Comparison of ENCODE assay signal across 9 mouse cellular contexts in genomic region chr7:130807749-130808148, GRCm38 (mm10). TPM values are rescaled to one million over a fixed set of nuclear protein-coding genes. Genes with fewer than 3 reads are reported as not detected.
DNase-seq lines count a peak whose midpoint lies in the region; ATAC-seq lines count a peak whose summit lies in the region.
"Had no signal": no experiment of that assay in that cellular context is flagged by ENCODE, and none has a peak within 500 bp of the region (broad histone marks: within the 10 kb centered on the region; RNA-seq: fewer than 3 reads in every experiment).

No protein-coding gene starts in this region.

- peaks cover 14% of the 10 kb centered on the region for H3K4me1 ChIP-seq in lung, embryonic 15.5 days
- 0 out of 2 replicates have a peak, but pooled peaks cover 5% of the 10 kb centered on the region for H3K4me1 ChIP-seq in neural tube, embryonic 15.5 days
- H3K4me1 ChIP-seq: hindbrain, embryonic 15.5 days had no signal

- 53% methylated on average over 8 of the region's 8 CpGs for WGBS in lung, embryonic 15.5 days
- 65% methylated on average over 8 of the region's 8 CpGs for WGBS in neural tube, embryonic 15.5 days

- no peaks in the 10 kb centered on the region for H3K9me3 ChIP-seq in lung, embryonic 15.5 days
- no peaks in the 10 kb centered on the region for H3K9me3 ChIP-seq in neural tube, embryonic 15.5 days (replicated peaks)
- H3K9me3 ChIP-seq: hindbrain, embryonic 15.5 days had no signal

- H3K36me3 ChIP-seq in lung, embryonic 15.5 days = no peaks in the 10 kb centered on the region
- no peaks in the 10 kb centered on the region for H3K36me3 ChIP-seq in neural tube, embryonic 15.5 days
- H3K36me3 ChIP-seq: hindbrain, embryonic 15.5 days had no signal

- H3K4me3 ChIP-seq in lung, embryonic 15.5 days = no peak overlapping the region
- no peak overlapping the region for H3K4me3 ChIP-seq in neural tube, embryonic 15.5 days (replicated peaks)
- H3K4me3 ChIP-seq: hindbrain, embryonic 15.5 days had no signal

- no peaks in the 10 kb centered on the region for H3K27me3 ChIP-seq in lung, embryonic 15.5 days
- H3K27me3 ChIP-seq in neural tube, embryonic 15.5 days (replicated peaks) = no peaks in the 10 kb centered on the region
- H3K27me3 ChIP-seq: hindbrain, embryonic 15.5 days had no signal

- 0 out of 2 replicates have a peak overlapping the region, but pooled peaks have one; percentile 25 for H3K27ac ChIP-seq in lung, embryonic 15.5 days
- no peak overlapping the region; the same call in 1 of the 2 replicates for H3K27ac ChIP-seq in neural tube, embryonic 15.5 days (replicated peaks)
- H3K27ac ChIP-seq: hindbrain, embryonic 15.5 days had no signal

- peak; percentile 57 for DNase-seq in layer of hippocampus, adult 11-12 months (ENCODE audit: low spot score)
- DNase-seq in layer of hippocampus, adult 9-10 months (ENCODE audit: low spot score) = no peak
- DNase-seq in brain, adult 2 months (ENCODE audit: low read depth, low spot score) = peak; percentile 93
- DNase-seq in heart, postnatal 10 days = peak; percentile 56 to 60
- no peak for DNase-seq in embryo, embryonic 10.5 days (ENCODE audit: low spot score)

- H3K4me2 ChIP-seq in lung, embryonic 15.5 days = no peak overlapping the region
- no peak overlapping the region for H3K4me2 ChIP-seq in neural tube, embryonic 15.5 days
- H3K4me2 ChIP-seq: hindbrain, embryonic 15.5 days had no signal

- no peak overlapping the region for H3K9ac ChIP-seq in lung, embryonic 15.5 days
- H3K9ac ChIP-seq in neural tube, embryonic 15.5 days (replicated peaks) = no peak overlapping the region
- H3K9ac ChIP-seq: hindbrain, embryonic 15.5 days had no signal

- intact Hi-C loops in heart, postnatal 10 days (cut with DNase I) = no loop called here

- no peak for ATAC-seq in lung, embryonic 15.5 days (ENCODE audit: borderline replicate concordance, extremely low read depth, low FRiP score, low TSS enrichment)
- ATAC-seq in inflammation-experienced regulatory T-cells, adult 6 months = no peak
- no peak for ATAC-seq in neural tube, embryonic 15.5 days (ENCODE audit: low FRiP score)

RNA-seq across cellular contexts. Expression of gene Btbd16, which starts 33.9 kb away (rescaled TPM):
- under 1 TPM in 1 of 2 experiments, not detected in 1; 0.22 TPM for total RNA-seq in heart, postnatal 10 days (2021)
- polyA plus RNA-seq in lung, embryonic 15.5 days (2015; fragmentation: Nextera tagmentation; extraction: Ambion mirVana) = not detected in 2 replicates
- 1 to 10 TPM; 2.1 to 7.9 (median 7.2) TPM for polyA plus RNA-seq in inflammation-experienced regulatory T-cells, adult 6 months (2017; shearing (Covaris generic))
- polyA plus RNA-seq in neural tube, embryonic 15.5 days (2015; fragmentation: Nextera tagmentation; extraction: Ambion mirVana) = 0.05 TPM in 1 of 2 replicates, not detected in the other
- polyA plus RNA-seq: hindbrain, embryonic 15.5 days had no signal

RNA-seq across cellular contexts. Expression of gene Plekha1, which starts 57.8 kb away (rescaled TPM):
- 10 to 100 TPM; 60.5 to 68.1 TPM for total RNA-seq in heart, postnatal 10 days (2021)
- 59.7 and 61.4 TPM in 2 replicates for polyA plus RNA-seq in lung, embryonic 15.5 days (2015; fragmentation: Nextera tagmentation; extraction: Ambion mirVana)
- 10 to 100 TPM; 13.8 to 36.3 (median 27.6) TPM for polyA plus RNA-seq in inflammation-experienced regulatory T-cells, adult 6 months (2017; shearing (Covaris generic))
- 53.6 and 57.9 TPM in 2 replicates for polyA plus RNA-seq in neural tube, embryonic 15.5 days (2015; fragmentation: Nextera tagmentation; extraction: Ambion mirVana)

Comparison
In these comparisons a context has a peak if more than half of its experiments do, and no peak if none do; other contexts are left out.
1. DNase-seq: peak in layer of hippocampus, adult 11-12 months (single experiment), brain, adult 2 months (single experiment) and heart, postnatal 10 days (2 of 2); none in layer of hippocampus, adult 9-10 months (single experiment) and embryo, embryonic 10.5 days (single experiment).